Mouse (Mus musculus): ENCODE data around the gene Psap. TPM values are rescaled to one million over a fixed set of nuclear protein-coding genes. Genes with fewer than 3 reads are reported as not detected.

Gene Psap
- polyA plus RNA-seq, 1 experiment from 2014 or later = 16,354 TPM

DNA sequence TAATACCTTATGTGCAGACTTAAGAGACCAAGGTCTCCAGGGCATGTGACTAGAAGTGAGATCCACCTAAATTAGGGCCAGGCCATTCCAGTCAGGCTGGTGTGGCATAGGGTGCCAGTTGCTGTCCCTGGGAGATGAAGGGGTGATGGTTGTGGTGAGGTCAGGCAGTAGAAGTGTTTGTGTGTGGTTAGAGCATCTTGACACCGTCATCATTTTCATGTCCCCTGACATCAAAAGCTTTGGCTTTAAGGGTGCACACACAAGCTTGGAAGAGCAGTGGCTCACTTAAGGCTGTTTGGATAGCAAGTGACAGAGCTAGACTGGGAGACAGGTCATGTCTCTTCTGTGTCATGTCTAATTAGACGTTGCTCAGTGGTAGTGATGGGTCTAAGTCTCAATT is 10.3 kb downstream of the Psap start:
- WGBS (ENCODE audit: missing documents) = 48% methylated on average over 2 of the region's 2 CpGs
- Histone ChIP-seq H3K27ac (peak overlapping the region; percentile 100), H3K79me2 (ENCODE audit: inconsistent target) (peaks cover 100% of the 10 kb centered on the region), H3K4me3 (ENCODE audit: inconsistent target) (peak overlapping the region; percentile 93; the same call in 1 of the 2 replicates), H3K36me3 (ENCODE audit: inconsistent target) (peaks cover 49% of the 10 kb centered on the region)

DNA sequence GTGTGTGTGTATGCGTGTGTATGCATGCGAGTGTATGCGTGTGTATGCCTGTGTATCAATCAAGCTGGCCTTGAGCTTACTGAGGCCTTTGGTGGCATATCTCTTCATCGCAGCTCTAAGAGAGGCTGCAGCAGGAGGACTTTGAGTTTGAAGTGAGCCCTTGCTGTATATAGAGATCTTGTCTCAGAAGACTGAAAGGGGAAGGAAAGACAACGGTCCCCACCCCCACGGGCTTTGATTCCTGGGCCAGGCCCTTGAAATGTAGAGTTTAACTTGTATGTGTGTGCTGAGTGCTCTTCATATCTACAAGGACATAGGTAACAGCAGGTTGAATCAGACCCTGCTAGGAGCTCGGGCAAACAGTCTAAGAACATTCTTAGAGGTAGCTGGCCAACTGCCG is 11.8 kb downstream of the Psap start:
- peaks cover 64% of the 10 kb centered on the region for H3K36me3 ChIP-seq (ENCODE audit: inconsistent target)
- H3K27ac ChIP-seq = peak overlapping the region; percentile 100
- peaks cover 100% of the 10 kb centered on the region for H3K79me2 ChIP-seq (ENCODE audit: inconsistent target)
- H3K4me3 ChIP-seq (ENCODE audit: inconsistent target) = peak overlapping the region; percentile 8; the same call in 1 of the 2 replicates
- 23% methylated on average over 5 of the region's 8 CpGs for WGBS (ENCODE audit: missing documents)

- peaks cover 73% of the 10 kb centered on the region for H3K36me3 ChIP-seq (ENCODE audit: inconsistent target)
- H3K27ac ChIP-seq = peak overlapping the region; percentile 100
- H3K79me2 ChIP-seq (ENCODE audit: inconsistent target) = peaks cover 100% of the 10 kb centered on the region
- WGBS (ENCODE audit: missing documents) = 45% methylated on average over 7 of the region's 7 CpGs
- peak overlapping the region; percentile 8 for H3K4me3 ChIP-seq (ENCODE audit: inconsistent target)
Measured at GRCm38 (mm10) chr10:60290026-60290738, 12.8 kb downstream of the Psap start.

- WGBS (ENCODE audit: missing documents) = 82% methylated on average over 8 of the region's 8 CpGs
- Histone ChIP-seq H3K79me2 (ENCODE audit: inconsistent target) (peaks cover 100% of the 10 kb centered on the region), H3K36me3 (ENCODE audit: inconsistent target) (peaks cover 75% of the 10 kb centered on the region), H3K27ac (peak overlapping the region; percentile 100), H3K4me3 (ENCODE audit: inconsistent target) (peak overlapping the region; percentile 8; the same call in 1 of the 2 replicates)
Measured at GRCm38 (mm10) chr10:60290739-60291110, 13.3 kb downstream of the Psap start.

GRCm38 (mm10) chr10:60292209-60292608 is 14.8 kb downstream of the Psap start:
- 59% methylated on average over 8 of the region's 8 CpGs for WGBS (ENCODE audit: missing documents)
- peaks cover 100% of the 10 kb centered on the region for H3K79me2 ChIP-seq (ENCODE audit: inconsistent target)
- H3K27ac ChIP-seq = no peak overlapping the region
- H3K36me3 ChIP-seq (ENCODE audit: inconsistent target) = peaks cover 86% of the 10 kb centered on the region
- no peak overlapping the region for H3K4me3 ChIP-seq (ENCODE audit: inconsistent target)

- Histone ChIP-seq H3K27ac (0 out of 2 replicates have a peak overlapping the region, but pooled peaks have one; percentile 1), H3K36me3 (ENCODE audit: inconsistent target) (peaks cover 98% of the 10 kb centered on the region), H3K79me2 (ENCODE audit: inconsistent target) (peaks cover 90% of the 10 kb centered on the region), H3K4me3 (ENCODE audit: inconsistent target) (no peak overlapping the region)
- 77% methylated on average over 7 of the region's 7 CpGs for WGBS (ENCODE audit: missing documents)
Measured at GRCm38 (mm10) chr10:60294621-60295020, 17.2 kb downstream of the Psap start.

DNA sequence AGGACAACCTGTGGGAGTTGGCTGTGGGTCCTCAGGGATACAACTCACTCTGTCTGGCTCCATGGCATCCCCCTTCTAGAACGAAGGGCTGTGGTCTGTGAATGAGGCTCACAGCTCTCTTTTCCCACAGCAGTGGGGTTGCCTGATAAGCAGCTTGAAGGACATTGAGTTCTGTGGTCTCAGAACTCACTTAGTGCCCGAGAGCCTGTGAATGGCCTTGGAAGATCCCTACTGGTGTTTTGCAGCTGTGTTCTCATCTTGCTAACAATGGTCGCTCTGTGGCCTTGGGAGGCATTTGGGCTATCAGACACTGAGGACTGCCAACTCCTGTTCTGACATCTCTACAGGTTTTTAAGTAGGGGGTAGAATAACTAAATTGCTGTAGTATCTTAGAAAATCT is 17.9 kb downstream of the Psap start:
- no peak overlapping the region for H3K4me3 ChIP-seq (ENCODE audit: inconsistent target)
- H3K79me2 ChIP-seq (ENCODE audit: inconsistent target) = peaks cover 83% of the 10 kb centered on the region
- 0 out of 2 replicates have a peak overlapping the region, but pooled peaks have one; percentile 1 for H3K27ac ChIP-seq
- 81% methylated on average over 2 of the region's 3 CpGs for WGBS (ENCODE audit: missing documents)
- H3K36me3 ChIP-seq (ENCODE audit: inconsistent target) = peaks cover 98% of the 10 kb centered on the region

DNA sequence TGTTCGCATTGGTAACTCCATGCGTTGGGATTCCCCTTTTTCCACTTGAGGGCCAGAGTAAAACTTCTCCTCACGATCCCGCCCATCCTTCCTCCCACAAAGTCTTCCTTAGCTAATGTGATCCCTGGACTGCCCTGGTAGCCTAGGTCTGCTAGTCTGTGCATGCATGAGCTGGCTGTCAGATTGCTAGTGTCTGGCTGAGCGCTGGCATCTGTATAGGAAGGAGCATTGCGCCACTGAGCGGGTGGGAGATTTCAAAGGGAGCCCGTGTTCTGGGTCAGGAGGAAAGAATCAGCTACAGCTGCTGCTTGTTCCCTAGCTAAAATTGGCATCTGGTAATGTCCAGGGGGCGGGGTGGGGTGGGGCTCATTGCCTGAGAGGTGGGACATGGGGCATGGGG is 18.6 kb downstream of the Psap start:
- Histone ChIP-seq H3K36me3 (ENCODE audit: inconsistent target) (peaks cover 100% of the 10 kb centered on the region), H3K79me2 (ENCODE audit: inconsistent target) (peaks cover 76% of the 10 kb centered on the region), H3K4me3 (ENCODE audit: inconsistent target) (no peak overlapping the region), H3K27ac (no peak overlapping the region)
- 71% methylated on average over 7 of the region's 9 CpGs for WGBS (ENCODE audit: missing documents)

- Histone ChIP-seq H3K27ac (no peak overlapping the region), H3K79me2 (ENCODE audit: inconsistent target) (peaks cover 40% of the 10 kb centered on the region), H3K4me3 (ENCODE audit: inconsistent target) (no peak overlapping the region), H3K36me3 (ENCODE audit: inconsistent target) (peaks cover 83% of the 10 kb centered on the region)
- 96% methylated on average over 7 of the region's 12 CpGs for WGBS (ENCODE audit: missing documents)
Measured at GRCm38 (mm10) chr10:60299636-60300035, 22.2 kb downstream of the Psap start.

- 92% methylated on average over 5 of the region's 17 CpGs for WGBS (ENCODE audit: missing documents)
- H3K27ac ChIP-seq = no peak overlapping the region
- no peak overlapping the region for H3K4me3 ChIP-seq (ENCODE audit: inconsistent target)
- peaks cover 3% of the 10 kb centered on the region; the same call in 1 of the 2 replicates for H3K79me2 ChIP-seq (ENCODE audit: inconsistent target)
- H3K36me3 ChIP-seq (ENCODE audit: inconsistent target) = peaks cover 45% of the 10 kb centered on the region
Measured at GRCm38 (mm10) chr10:60303419-60303818, 26.0 kb downstream of the Psap start.

- Histone ChIP-seq H3K27ac (no peak overlapping the region), H3K36me3 (ENCODE audit: inconsistent target) (peaks cover 29% of the 10 kb centered on the region), H3K79me2 (ENCODE audit: inconsistent target) (no peaks in the 10 kb centered on the region), H3K4me3 (ENCODE audit: inconsistent target) (no peak overlapping the region)
- 72% methylated on average over 15 of the region's 15 CpGs for whole genome bisulfite sequencing (ENCODE audit: missing documents)
Measured at GRCm38 (mm10) chr10:60304854-60305628, 27.6 kb downstream of the Psap start.

GRCm38 (mm10) chr10:60310629-60311028 is 33.2 kb downstream of the Psap start:
- Histone ChIP-seq H3K79me2 (ENCODE audit: inconsistent target) (no peaks in the 10 kb centered on the region), H3K27ac (no peak overlapping the region), H3K36me3 (ENCODE audit: inconsistent target) (no peaks in the 10 kb centered on the region), H3K4me3 (ENCODE audit: inconsistent target) (no peak overlapping the region)
- 94% methylated on average over 13 of the region's 13 CpGs for WGBS (ENCODE audit: missing documents)

DNA sequence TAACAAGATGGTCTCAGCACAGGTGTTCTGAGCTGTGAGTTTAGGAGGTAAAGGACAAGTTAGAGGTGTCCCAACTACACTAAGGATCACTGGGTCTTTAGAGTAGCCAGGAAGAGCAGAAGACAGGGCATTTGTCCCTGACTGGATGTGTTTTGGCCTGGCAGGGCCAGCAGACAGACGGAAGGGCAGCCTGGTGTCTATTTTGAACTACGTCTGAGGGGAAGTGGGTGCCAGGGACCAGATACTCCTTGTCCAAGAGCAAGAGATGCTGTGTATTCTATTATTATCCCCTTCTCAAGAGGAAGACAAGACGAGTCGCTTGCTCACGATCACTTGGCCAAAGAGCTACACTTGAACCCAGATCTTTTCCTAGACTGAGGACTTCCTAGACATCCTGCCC is 36.2 kb downstream of the Psap start:
- Histone ChIP-seq H3K4me3 (ENCODE audit: inconsistent target) (no peak overlapping the region), H3K27ac (no peak overlapping the region), H3K36me3 (ENCODE audit: inconsistent target) (no peaks in the 10 kb centered on the region), H3K79me2 (ENCODE audit: inconsistent target) (no peaks in the 10 kb centered on the region)
- 75% methylated on average over 5 of the region's 5 CpGs for WGBS (ENCODE audit: missing documents)

DNA sequence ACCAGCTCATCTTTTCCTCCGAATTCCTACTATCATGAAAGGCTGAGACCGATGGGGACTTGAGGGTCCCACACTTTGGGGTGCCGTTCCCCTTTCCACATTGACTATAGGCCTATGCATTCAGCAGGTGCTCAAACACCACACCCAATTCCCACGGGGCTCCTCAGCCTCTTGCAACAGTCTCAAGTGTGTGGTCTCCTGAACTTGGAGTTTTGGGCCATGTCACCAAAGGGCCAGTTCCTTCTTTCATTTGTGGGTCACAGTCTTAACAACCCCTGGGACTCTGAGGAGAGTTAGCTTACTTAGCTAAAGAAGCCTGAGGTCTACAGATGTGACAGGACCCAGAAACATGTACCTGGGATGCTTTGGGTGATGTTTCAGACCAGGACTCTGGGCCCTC is 38.7 kb downstream of the Psap start:
- WGBS (ENCODE audit: missing documents) = 65% methylated on average over 4 of the region's 4 CpGs
- Histone ChIP-seq H3K4me3 (ENCODE audit: inconsistent target) (no peak overlapping the region), H3K79me2 (ENCODE audit: inconsistent target) (no peaks in the 10 kb centered on the region), H3K27ac (no peak overlapping the region), H3K36me3 (ENCODE audit: inconsistent target) (no peaks in the 10 kb centered on the region)

All from macrophage (primary cell).